Mouse (Mus musculus) hindbrain, postnatal 0 days (tissue): ENCODE results near the gene Ldlrad3. TPM values are rescaled to one million over a fixed set of nuclear protein-coding genes. Genes with fewer than 3 reads are reported as not detected.

Experiments
- ATAC-seq: fragments of 200-750 bp; cut with Nextera tagmentation; 2 replicates; pipeline ENCODE4 v1.8.0; 2017; ENCODE audit warnings: mild to moderate bottlenecking, moderate TSS enrichment, moderate library complexity
- DNase-seq: peaks from one replicate; pipeline ENCODE4 v3.0.0-alpha.2; 2015; ENCODE audit warnings: low spot score
- H3K27ac ChIP-seq: fragments of 300-500 bp; sonication (generic); 2 replicates; pipeline ENCODE4 v1.5.1; 2014; ENCODE audit warnings: mild to moderate bottlenecking
- H3K27me3 ChIP-seq: fragments of 300-500 bp; sonication (generic); 2 replicates; pipeline ENCODE4 v1.6.1; 2014; ENCODE audit warnings: low read length, mixed read lengths; ENCODE audit not compliant: insufficient read depth
- H3K36me3 ChIP-seq: fragments of 300-500 bp; sonication (generic); 2 replicates; pipeline ENCODE4 v1.6.1; 2014; ENCODE audit warnings: low read length, mixed read lengths; ENCODE audit not compliant: insufficient read depth
- H3K4me1 ChIP-seq: fragments of 300-500 bp; sonication (generic); 2 replicates; pipeline ENCODE4 v1.6.1; 2014; ENCODE audit warnings: antibody characterized with exemption, low read length, mixed read lengths; ENCODE audit not compliant: insufficient read depth
- H3K4me2 ChIP-seq: fragments of 300-500 bp; sonication (generic); 2 replicates; pipeline ENCODE4 v1.6.1; 2014; ENCODE audit warnings: low read depth, mild to moderate bottlenecking, low read length, moderate library complexity, mixed read lengths
- H3K4me3 ChIP-seq: fragments of 300-500 bp; sonication (generic); 2 replicates; pipeline ENCODE4 v1.5.1; 2014; ENCODE audit warnings: low read length
- H3K9ac ChIP-seq: fragments of 300-500 bp; sonication (generic); replicated peaks from 2 replicates; pipeline ENCODE4 v1.6.1; 2014; ENCODE audit warnings: mild to moderate bottlenecking, low read length, moderate library complexity, mixed read lengths
- H3K9me3 ChIP-seq: fragments of 300-500 bp; sonication (generic); 2 replicates; pipeline ENCODE4 v1.6.1; 2016; ENCODE audit warnings: low read length, mixed read lengths
- CTCF ChIP-seq: IDR thresholded peaks from 2 replicates; pipeline ENCODE4 v1.5.1; 2016; ENCODE audit warnings: antibody characterized with exemption, control low read depth, low read depth
- WGBS: fragments of 180-500 bp; shearing (Covaris S2); extraction: QIAGEN DNeasy Blood & Tissue Kit; methylation state at CpG from one replicate; pipeline ENCODE4 v1.1.7; 2014; 5-methylcytosine and 5-hydroxymethylcytosine counted together
- polyA plus RNA-seq: library from polyadenylated mRNA; unstranded; fragments of >200 nt; fragmentation: Nextera tagmentation; extraction: Ambion mirVana; gene quantifications from 2 replicates; pipeline ENCODE4 v1.2.1, GENCODE M21; 2015
- total RNA-seq: library from RNA; depleted of rRNA; stranded (reverse); fragments of >200 nt; gene quantifications from 2 replicates; pipeline ENCODE4 v1.2.3, GENCODE M21; 2014

The Ldlrad3 gene
- total and polyA plus RNA-seq, 2 experiments from 2014 or later: 21.6 to 32.4 TPM

- H3K4me1 ChIP-seq: peaks cover 19% of the 10 kb centered on the region
- no peak overlapping the region for H3K4me2 ChIP-seq
These were observed 64.1 kb downstream of the Ldlrad3 start for GRCm38 (mm10) chr2:102122146-102122515.

GRCm38 (mm10) chr2:102121440-102122145 is 64.6 kb downstream of the Ldlrad3 start:
- no peaks in the 10 kb centered on the region for H3K27me3 ChIP-seq
- DNase-seq (no peak), ATAC-seq (0 out of 2 replicates have a peak, but pooled peaks have one; percentile 27)
- no peaks in the 10 kb centered on the region for H3K9me3 ChIP-seq
- H3K27ac ChIP-seq: peak overlapping the region; percentile 29; the same call in 1 of the 2 replicates
- no peak for TF ChIP-seq CTCF
- WGBS: 49% methylated on average over 4 of the region's 4 CpGs
- no peaks in the 10 kb centered on the region for H3K36me3 ChIP-seq
- H3K9ac ChIP-seq: no peak overlapping the region
- H3K4me3 ChIP-seq: no peak overlapping the region
- H3K4me1 ChIP-seq: peaks cover 23% of the 10 kb centered on the region
- H3K4me2 ChIP-seq: no peak overlapping the region

More at GRCm38 (mm10) chr2:102122146-102122515, 64.1 kb downstream of the Ldlrad3 start:
- DNase-seq (no peak), ATAC-seq (no peak)
- Histone ChIP-seq H3K27me3 (no peaks in the 10 kb centered on the region), H3K36me3 (no peaks in the 10 kb centered on the region), H3K4me3 (no peak overlapping the region), H3K9ac (no peak overlapping the region), H3K9me3 (no peaks in the 10 kb centered on the region), H3K27ac (no peak overlapping the region)
- TF ChIP-seq CTCF: no peak
- WGBS: 43% methylated on average over 1 of the region's 1 CpGs

- peaks cover 22% of the 10 kb centered on the region for H3K4me1 ChIP-seq
- DNase-seq: peak; percentile 44
- peak; percentile 35 for ATAC-seq
These were observed 66.3 kb downstream of the Ldlrad3 start for GRCm38 (mm10) chr2:102119751-102120505.

GRCm38 (mm10) chr2:102118988-102119460 is 67.2 kb downstream of the Ldlrad3 start:
- H3K27ac ChIP-seq: no peak overlapping the region
- H3K4me3 ChIP-seq: no peak overlapping the region
- H3K27me3 ChIP-seq: no peaks in the 10 kb centered on the region
- H3K9ac ChIP-seq: no peak overlapping the region
- H3K4me2 ChIP-seq: no peak overlapping the region
- ATAC-seq (no peak), DNase-seq (no peak)
- H3K4me1 ChIP-seq: peaks cover 19% of the 10 kb centered on the region
- WGBS: 26% methylated on average over 15 of the region's 15 CpGs
- H3K36me3 ChIP-seq: no peaks in the 10 kb centered on the region
- H3K9me3 ChIP-seq: no peaks in the 10 kb centered on the region
- TF ChIP-seq CTCF: no peak

More at GRCm38 (mm10) chr2:102119751-102120505, 66.3 kb downstream of the Ldlrad3 start:
- H3K36me3 ChIP-seq: no peaks in the 10 kb centered on the region
- no peak overlapping the region for H3K4me2 ChIP-seq
- no peak overlapping the region for H3K27ac ChIP-seq
- H3K9ac ChIP-seq: no peak overlapping the region
- no peak for TF ChIP-seq CTCF
- no peaks in the 10 kb centered on the region for H3K9me3 ChIP-seq
- H3K27me3 ChIP-seq: no peaks in the 10 kb centered on the region
- no peak overlapping the region for H3K4me3 ChIP-seq
- WGBS: 55% methylated on average over 12 of the region's 12 CpGs

- Histone ChIP-seq H3K9me3 (no peaks in the 10 kb centered on the region), H3K9ac (no peak overlapping the region), H3K4me1 (peaks cover 22% of the 10 kb centered on the region), H3K4me2 (no peak overlapping the region), H3K4me3 (no peak overlapping the region), H3K27me3 (no peaks in the 10 kb centered on the region), H3K27ac (peak overlapping the region; percentile 45; the same call in 1 of the 2 replicates), H3K36me3 (no peaks in the 10 kb centered on the region)
- ATAC-seq: 0 out of 2 replicates have a peak, but pooled peaks have one; percentile 4
- peak; percentile 49 for DNase-seq
- no peak for TF ChIP-seq CTCF
- WGBS: 46% methylated on average over 6 of the region's 6 CpGs
These were observed 68.8 kb downstream of the Ldlrad3 start for GRCm38 (mm10) chr2:102117402-102117760.

- Histone ChIP-seq H3K27ac (peak overlapping the region; percentile 45; the same call in 1 of the 2 replicates), H3K4me3 (no peak overlapping the region), H3K9ac (no peak overlapping the region), H3K4me2 (no peak overlapping the region), H3K9me3 (no peaks in the 10 kb centered on the region), H3K4me1 (peaks cover 16% of the 10 kb centered on the region), H3K27me3 (no peaks in the 10 kb centered on the region), H3K36me3 (no peaks in the 10 kb centered on the region)
- no peak for TF ChIP-seq CTCF
- no peak for ATAC-seq
- WGBS: 44% methylated on average over 9 of the region's 9 CpGs
- DNase-seq: no peak
These were observed 69.4 kb downstream of the Ldlrad3 start for GRCm38 (mm10) chr2:102116521-102117401.
